8 mouse cellular contexts compared by ENCODE assay signal in genomic region chr7:116442226-116442625, GRCm38 (mm10). TPM values are rescaled to one million over a fixed set of nuclear protein-coding genes. Genes with fewer than 3 reads are reported as not detected.
DNase-seq lines count a peak whose midpoint lies in the region; ATAC-seq and TF ChIP-seq lines count a peak whose summit lies in the region.

No protein-coding gene starts in this region.

- peak overlapping the region; percentile 90 for H3K4me3 ChIP-seq in left cerebral cortex, adult 2 months
- H3K4me3 ChIP-seq in heart, embryonic 16.5 days (ENCODE audit: low read length): peak overlapping the region; percentile 83
- H3K4me3 ChIP-seq in limb, embryonic 13.5 days: peak overlapping the region; percentile 96
- peak overlapping the region; percentile 22; the same call in 1 of the 2 replicates for H3K4me3 ChIP-seq in small intestine, adult 2 months (ENCODE audit: low read depth, low read length)

- H3K27me3 ChIP-seq in heart, embryonic 16.5 days (ENCODE audit: control insufficient read depth, insufficient read depth, low read length): no peaks in the 10 kb centered on the region
- no peaks in the 10 kb centered on the region for H3K27me3 ChIP-seq in limb, embryonic 13.5 days
- H3K27me3 ChIP-seq in small intestine, adult 2 months (ENCODE audit: control insufficient read depth, insufficient read depth, low read length): no peaks in the 10 kb centered on the region

- H3K9me3 ChIP-seq in heart, embryonic 16.5 days (replicated peaks; ENCODE audit: control insufficient read depth, low read length): no peaks in the 10 kb centered on the region
- H3K9me3 ChIP-seq in limb, embryonic 13.5 days: no peaks in the 10 kb centered on the region

- H3K36me3 ChIP-seq in heart, embryonic 16.5 days (ENCODE audit: control insufficient read depth, insufficient read depth): no peaks in the 10 kb centered on the region
- peaks cover 5% of the 10 kb centered on the region; the same call in 1 of the 2 replicates for H3K36me3 ChIP-seq in limb, embryonic 13.5 days
- H3K36me3 ChIP-seq in small intestine, adult 2 months (ENCODE audit: control insufficient read depth, insufficient read depth, low read length): 0 out of 2 replicates have a peak, but pooled peaks cover 4% of the 10 kb centered on the region

- no peak for ATAC-seq in heart, embryonic 16.5 days (replicated peaks; ENCODE audit: extremely low read depth, insufficient read depth, low FRiP score)
- ATAC-seq in limb, embryonic 13.5 days (ENCODE audit: low FRiP score, low read depth): no peak

- H3K4me1 ChIP-seq in heart, embryonic 16.5 days (ENCODE audit: control insufficient read depth, insufficient read depth, low read length): peaks cover 15% of the 10 kb centered on the region
- H3K4me1 ChIP-seq in limb, embryonic 13.5 days: peaks cover 29% of the 10 kb centered on the region
- H3K4me1 ChIP-seq in small intestine, adult 2 months (ENCODE audit: control insufficient read depth, insufficient read depth, insufficient read length, low read length): peaks cover 8% of the 10 kb centered on the region; the same call in 1 of the 2 replicates

- H3K9ac ChIP-seq in heart, embryonic 16.5 days (ENCODE audit: low read length): peak overlapping the region; percentile 87
- peak overlapping the region; percentile 97 for H3K9ac ChIP-seq in limb, embryonic 13.5 days

- H3K4me2 ChIP-seq in heart, embryonic 16.5 days (ENCODE audit: low read depth, low read length): peak overlapping the region; percentile 83
- H3K4me2 ChIP-seq in limb, embryonic 13.5 days (replicated peaks): peak overlapping the region; percentile 83

- no peak for TF ChIP-seq CTCF in left cerebral cortex, adult 2 months (IDR thresholded peaks at IDR 0.05)
- TF ChIP-seq CTCF in small intestine, adult 2 months (IDR thresholded peaks at IDR 0.05; ENCODE audit: extremely low read depth, insufficient read length, insufficient replicate concordance, low read depth, low read length): no peak

- intact Hi-C loops in left cerebral cortex, adult 2 months (cut with DNase I): loop anchor here (2.0 to 5.0 kb wide), 2 partner anchors 63 to 105 kb away; partner anchors contain the start of gene Nucb2

- H3K27ac ChIP-seq in left cerebral cortex, adult 2 months: no peak overlapping the region
- no peak overlapping the region; the same call in 1 of the 2 replicates for H3K27ac ChIP-seq in heart, embryonic 16.5 days (ENCODE audit: low read length)
- H3K27ac ChIP-seq in limb, embryonic 13.5 days: no peak overlapping the region
- H3K27ac ChIP-seq in small intestine, adult 2 months (ENCODE audit: insufficient read depth, low read depth, low read length): no peak overlapping the region

- 9% methylated on average over 7 of the region's 7 CpGs for WGBS in heart, embryonic 16.5 days
- 5% methylated on average over 7 of the region's 7 CpGs for WGBS in limb, embryonic 13.5 days
- 4% methylated on average over 7 of the region's 7 CpGs for WGBS in small intestine, adult 2 months

- no peak for DNase-seq in left cerebral cortex, adult 2 months (ENCODE audit: extremely low spot score in 1 of 2, low spot score in 2 of 2)
- DNase-seq in left cerebral cortex, adult 18-20 months (ENCODE audit: low spot score in 2 of 2): no peak
- no peak for DNase-seq in frontal cortex, postnatal 14 days (ENCODE audit: low spot score in 2 of 2)
- no peak for DNase-seq in thymus, postnatal 10 days (ENCODE audit: low spot score in 2 of 2)
- no peak for DNase-seq in adrenal gland, adult 8-10 months

- TF ChIP-seq POLR2A in small intestine, adult 2 months (IDR thresholded peaks at IDR 0.05; ENCODE audit: low read depth, low read length): no peak

RNA-seq across cellular contexts. Expression of gene Pik3c2a, which starts 1.0 kb away (rescaled TPM):
- total RNA-seq in left cerebral cortex, adult 2 months (2021): 10 to 100 TPM; 27.1 to 30.3 TPM
- total RNA-seq in left cerebral cortex, adult 18-20 months (2021): 10 to 100 TPM; 23.8 to 24.7 TPM
- polyA plus RNA-seq in heart, embryonic 16.5 days (2015; fragmentation: Nextera tagmentation; extraction: Ambion mirVana): 14.3 and 15.6 TPM in 2 replicates
- polyA plus RNA-seq in limb, embryonic 13.5 days (2015; fragmentation: Nextera tagmentation; extraction: Ambion mirVana): 28.0 and 29.8 TPM in 2 replicates
- 1.4 and 1.6 TPM in 2 replicates for polyA plus RNA-seq in small intestine, adult 2 months (2012; rRNA removed)
- 10 to 100 TPM; 30.0 to 47.3 (median 38.5) TPM for total RNA-seq in adrenal gland, adult 8-10 months (2022)

Comparison
In these comparisons a context has a peak if more than half of its experiments do, and no peak if none do; other contexts are left out.
1. H3K4me3 ChIP-seq: peak in every context shown above with its lines; median percentile 96 in limb, embryonic 13.5 days; 90 in left cerebral cortex, adult 2 months; 83 in heart, embryonic 16.5 days; 22 in small intestine, adult 2 months.